Mouse (Mus musculus): ENCODE results near the gene Tjp2.
"Not testable (repeated sequence)": the region's sequence is repeated elsewhere in the genome, so short reads cannot be mapped to it uniquely, and the experiment has no call there.

DNA sequence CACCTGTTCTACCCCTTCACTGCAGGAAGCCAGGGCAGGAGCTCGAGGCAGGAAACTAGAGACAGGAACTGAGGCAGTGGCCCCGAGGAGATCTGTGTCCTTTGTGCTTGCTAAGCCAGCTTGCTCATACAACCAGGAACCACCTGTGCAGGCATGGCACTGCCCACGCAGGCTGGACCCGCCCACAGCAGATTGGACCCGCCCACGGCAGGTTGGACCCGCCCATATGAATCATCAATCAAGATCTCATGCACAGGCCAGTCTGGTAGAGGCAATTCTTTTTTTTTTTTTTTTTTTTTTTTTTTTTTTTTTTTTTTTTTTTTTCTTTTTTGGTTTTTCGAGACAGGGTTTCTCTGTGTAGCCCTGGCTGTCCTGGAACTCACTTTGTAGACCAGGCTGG lies 132.8 kb downstream of the Tjp2 start:
- TF ChIP-seq CTCF, EP300 (IDR thresholded peaks at IDR 0.05; ENCODE audit: low read depth): not testable (repeated sequence)
